Mouse (Mus musculus) cerebellum, adult (tissue): ENCODE results near the gene Col4a3bp.

Source experiments
- ATAC-seq: cut with Nextera tagmentation; 2 replicates; pipeline ENCODE4 v1.9.2; 2017; ENCODE audit warnings: mild to moderate bottlenecking, moderate library complexity, mixed read lengths; ENCODE audit not compliant: insufficient number of reproducible peaks, low FRiP score, low TSS enrichment

Col4a3bp gene

GRCm38 (mm10) chr13:96538103-96538502, 4.3 kb upstream of the Col4a3bp start:
- no peak for ATAC-seq

DNA sequence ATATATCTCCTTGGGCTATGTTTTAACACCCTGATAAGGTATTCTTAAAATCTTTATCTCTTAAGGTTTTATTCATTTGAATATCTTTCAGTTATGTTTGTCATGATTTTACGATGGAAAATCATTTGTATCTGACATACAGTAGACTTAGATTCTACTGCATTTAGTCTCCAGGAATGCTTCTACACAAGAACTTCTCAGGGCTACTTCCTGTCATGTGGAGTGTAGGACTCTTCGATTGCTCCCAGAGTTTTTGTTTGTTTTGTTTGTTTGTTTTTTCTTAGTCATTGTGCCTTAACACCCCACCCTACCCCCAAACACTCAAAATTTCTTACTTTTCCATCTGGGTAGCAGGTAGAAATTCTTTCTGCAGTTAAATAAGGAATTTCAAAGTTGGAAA, 1.0 kb upstream of the Col4a3bp start:
- ATAC-seq = no peak

- peak; percentile 18 for ATAC-seq
Observed at GRCm38 (mm10) chr13:96542901-96543891, 778 bp downstream of the Col4a3bp start.

DNA sequence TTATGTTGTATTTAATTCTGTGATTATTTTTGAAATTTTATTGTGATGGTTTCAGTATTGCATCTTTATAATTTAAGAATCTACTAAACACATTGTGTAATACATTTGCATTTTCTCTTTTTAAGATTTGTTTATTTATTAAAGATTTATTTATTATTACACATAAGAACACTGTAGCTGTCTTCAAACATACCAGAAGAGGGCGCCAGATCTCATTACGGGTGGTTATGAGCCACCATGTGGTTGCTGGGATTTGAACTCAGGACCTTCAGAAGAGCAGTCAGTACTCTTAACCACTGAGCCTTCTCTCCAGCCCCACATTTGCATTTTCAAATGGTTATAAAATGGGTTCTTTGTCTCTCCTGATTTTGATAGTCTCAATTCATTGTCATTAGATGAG, 2.1 kb downstream of the Col4a3bp start:
- no peak for ATAC-seq

DNA sequence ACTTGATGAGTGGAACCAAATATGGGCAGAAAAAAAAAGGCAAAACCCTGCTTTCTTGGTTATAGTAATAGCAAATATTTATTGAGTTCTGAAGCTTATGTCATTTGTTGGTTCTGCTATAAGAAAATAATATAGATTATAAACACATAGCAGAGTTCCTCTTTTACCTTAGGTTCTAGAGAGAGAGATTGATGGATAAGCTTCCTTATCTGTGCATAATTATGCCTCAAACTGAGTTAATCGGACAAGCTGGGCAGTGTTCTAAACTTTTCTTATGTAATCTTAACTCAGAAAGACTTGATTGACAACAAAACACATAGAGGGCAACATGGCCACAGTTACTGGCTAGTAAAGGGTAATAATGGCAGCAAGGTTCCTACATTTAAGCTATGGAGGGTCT, 4.8 kb downstream of the Col4a3bp start:
- no peak for ATAC-seq

GRCm38 (mm10) chr13:96547941-96548340, 5.5 kb downstream of the Col4a3bp start:
- ATAC-seq = no peak

- no peak for ATAC-seq
Observed at GRCm38 (mm10) chr13:96555099-96555498, 12.7 kb downstream of the Col4a3bp start.

DNA sequence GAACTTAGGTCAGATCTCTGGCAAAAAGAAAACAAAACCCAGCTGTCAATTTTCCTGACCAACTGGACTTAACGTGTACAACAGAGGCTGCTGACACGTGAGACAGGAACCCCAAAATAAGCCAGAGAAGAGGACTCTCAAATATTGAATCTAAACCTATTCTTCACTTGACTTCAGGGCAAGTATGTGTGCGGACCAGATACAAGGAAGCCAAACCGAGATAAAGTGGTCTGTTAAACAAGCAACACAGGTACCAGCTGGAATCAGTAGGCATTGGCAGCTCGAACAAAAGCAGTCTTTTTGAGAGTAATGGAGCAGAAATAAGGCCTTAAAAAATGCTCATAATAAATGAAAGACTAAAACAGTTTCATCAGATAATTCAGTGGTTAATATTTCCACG, 25.6 kb downstream of the Col4a3bp start:
- ATAC-seq = no peak

DNA sequence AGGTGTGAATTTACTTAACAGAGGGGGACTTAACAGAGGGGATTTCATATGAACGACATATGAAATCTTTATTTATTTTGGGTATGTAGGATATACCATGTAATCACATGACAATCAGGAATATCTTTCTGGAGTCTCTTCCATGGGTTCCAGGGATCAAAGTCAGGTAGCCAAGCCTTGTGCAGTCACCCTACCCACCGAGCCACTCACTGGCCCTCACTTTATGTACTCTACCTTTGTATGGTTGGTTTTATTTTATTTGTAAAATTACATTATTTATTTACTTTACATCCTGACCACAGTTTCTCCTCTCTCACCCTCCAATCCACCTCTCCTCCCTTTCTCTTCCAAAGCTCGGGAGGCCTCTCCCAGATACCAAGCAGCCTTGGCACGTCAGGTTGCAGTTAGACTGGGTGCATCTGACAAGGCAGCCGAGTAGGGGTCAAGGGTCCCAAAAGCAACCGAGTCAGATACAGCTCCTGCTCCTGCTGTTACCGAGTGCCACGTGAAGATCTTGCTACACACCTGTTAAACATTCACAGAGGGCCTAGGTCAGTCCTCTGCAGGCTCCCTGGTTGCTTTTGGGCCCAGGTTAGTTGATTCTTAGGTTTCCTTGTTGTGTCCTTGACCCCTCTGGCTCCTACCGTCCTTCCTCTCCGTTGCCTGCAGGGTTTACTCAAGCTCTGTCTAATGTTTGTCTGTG, 28.0 kb downstream of the Col4a3bp start:
- ATAC-seq = no peak

DNA sequence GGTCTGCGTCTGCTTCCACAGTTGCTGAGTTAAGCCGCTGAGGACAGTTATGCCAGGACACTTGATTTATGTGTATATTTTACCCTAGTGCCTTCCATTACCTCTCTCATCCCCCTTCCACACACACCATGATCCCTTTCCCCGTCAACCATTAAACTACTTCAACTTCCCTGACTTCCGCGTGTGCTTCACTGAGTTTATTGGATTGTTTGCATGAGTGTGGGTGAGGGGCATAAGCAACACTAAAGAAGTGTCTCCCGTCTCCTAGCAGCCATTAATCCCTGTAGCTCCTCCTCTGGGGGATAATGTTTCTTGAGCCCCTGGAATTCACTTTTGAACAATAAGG, 28.6 kb downstream of the Col4a3bp start:
- ATAC-seq = no peak

DNA sequence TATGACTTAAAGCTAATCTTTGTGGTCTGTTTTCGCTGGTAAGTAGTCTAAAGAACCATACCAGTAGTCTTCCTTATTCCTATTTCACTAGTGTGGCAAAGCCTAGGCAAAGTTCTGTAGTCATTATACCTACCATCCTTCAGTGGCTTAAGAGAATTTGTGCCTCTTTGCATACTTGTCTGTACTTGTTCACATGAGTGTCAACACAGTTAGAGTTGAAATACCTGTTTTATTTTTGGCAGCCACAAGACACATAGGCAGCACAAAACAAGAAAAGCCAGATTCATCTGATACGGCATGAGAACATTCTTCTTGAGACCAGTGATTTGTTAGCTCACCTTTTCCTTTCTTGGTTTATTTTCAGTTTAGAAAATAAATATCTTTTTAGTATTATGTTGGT, 31.8 kb downstream of the Col4a3bp start:
- no peak for ATAC-seq

DNA sequence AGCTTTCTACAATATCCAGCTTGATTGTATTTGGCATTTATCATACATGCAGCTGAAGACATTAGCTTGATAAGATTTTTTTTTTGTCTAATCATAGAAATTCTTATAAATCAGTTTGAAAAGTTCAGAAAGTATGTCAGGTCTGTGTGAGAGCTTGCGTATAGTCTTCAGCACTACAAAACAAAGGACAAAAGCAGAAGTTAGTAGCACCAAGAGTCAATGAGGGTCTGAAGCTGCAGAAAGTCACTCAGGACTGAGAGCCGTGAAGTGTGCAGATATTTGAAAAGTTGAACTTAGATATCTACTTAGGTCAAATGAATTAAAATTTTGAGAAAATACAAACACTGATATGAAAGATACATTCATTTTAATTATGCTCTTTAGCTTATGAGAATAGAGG, 36.7 kb downstream of the Col4a3bp start:
- no peak for ATAC-seq

- no peak for ATAC-seq
Observed at GRCm38 (mm10) chr13:96579979-96580378, 37.6 kb downstream of the Col4a3bp start.

GRCm38 (mm10) chr13:96584201-96584600, 41.8 kb downstream of the Col4a3bp start:
- no peak for ATAC-seq

DNA sequence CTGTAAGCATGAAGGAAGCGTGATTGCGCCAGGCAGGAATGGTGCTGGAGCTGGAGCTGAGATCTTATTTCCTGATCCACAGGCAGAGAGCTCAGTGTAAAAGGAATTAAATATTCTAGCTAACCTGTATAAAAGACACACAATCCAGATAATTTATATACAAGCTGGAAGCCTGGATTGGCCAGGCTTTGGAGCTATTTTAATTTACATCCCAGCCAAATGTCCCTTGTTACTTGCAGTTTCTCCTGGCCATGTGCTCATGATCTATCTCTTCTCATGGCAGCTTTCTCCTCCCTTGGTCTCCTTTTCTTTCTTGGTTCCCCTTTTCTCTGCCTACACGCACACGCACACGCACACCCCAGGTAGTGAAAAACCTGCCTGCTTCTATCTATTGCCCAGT, 44.1 kb downstream of the Col4a3bp start:
- no peak for ATAC-seq

DNA sequence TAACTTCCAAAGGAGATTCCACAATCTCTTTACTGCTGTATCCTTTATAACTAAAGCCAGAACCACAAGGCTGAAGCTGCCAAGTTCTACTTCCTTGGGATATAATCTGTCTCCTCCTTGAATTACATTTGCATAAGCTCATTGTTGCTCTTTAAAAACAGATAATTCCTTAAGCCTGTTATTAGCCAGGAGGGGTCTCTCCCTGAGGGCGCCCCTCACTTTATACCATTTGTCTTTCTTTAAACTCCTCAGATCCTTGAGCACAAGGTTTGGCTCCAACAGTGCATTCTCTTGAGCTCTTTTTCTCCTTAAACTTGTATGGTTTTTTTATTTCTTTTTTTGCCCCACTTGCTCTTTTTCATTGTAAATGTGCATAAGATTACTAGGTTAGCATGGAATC, 46.2 kb downstream of the Col4a3bp start:
- no peak for ATAC-seq

DNA sequence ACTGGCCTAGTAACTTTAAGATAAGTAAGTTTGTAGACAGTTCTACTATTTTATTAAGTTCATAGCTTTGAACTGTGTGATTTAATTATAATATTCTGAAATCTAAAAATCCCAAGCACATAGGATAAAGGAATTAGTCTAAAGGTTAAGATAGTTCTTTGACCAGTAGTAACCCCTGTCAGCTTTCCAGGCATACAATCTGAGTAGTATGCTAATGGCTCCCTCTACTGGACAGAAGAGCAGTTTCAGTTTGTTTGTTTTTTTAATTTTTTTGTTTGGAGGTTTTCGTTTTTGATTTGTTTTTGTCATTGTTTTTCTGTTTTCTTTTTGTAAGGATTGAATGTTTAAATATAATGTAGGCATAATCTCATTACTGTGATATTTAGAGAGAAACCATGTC, 51.2 kb downstream of the Col4a3bp start:
- ATAC-seq = peak; percentile 47; the same call in 1 of the 2 replicates

GRCm38 (mm10) chr13:96594070-96594469, 51.7 kb downstream of the Col4a3bp start:
- ATAC-seq = no peak

DNA sequence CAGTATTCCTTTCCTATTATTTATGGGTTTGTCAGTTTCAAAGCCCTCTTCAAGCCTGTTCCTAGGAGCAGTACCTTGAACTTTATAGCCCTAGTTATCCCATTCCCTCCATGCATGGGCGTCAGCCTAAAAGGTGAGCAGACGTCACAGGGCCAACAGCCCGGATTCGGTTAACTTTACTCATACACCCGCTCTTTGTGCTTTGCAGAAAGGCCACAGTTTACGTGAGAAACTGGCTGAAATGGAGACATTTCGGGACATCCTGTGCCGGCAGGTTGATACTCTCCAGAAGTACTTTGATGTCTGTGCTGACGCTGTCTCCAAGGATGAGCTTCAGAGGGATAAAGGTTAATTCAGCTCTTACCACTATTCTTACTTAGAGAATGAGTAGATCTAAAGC, 56.8 kb downstream of the Col4a3bp start:
- no peak for ATAC-seq

DNA sequence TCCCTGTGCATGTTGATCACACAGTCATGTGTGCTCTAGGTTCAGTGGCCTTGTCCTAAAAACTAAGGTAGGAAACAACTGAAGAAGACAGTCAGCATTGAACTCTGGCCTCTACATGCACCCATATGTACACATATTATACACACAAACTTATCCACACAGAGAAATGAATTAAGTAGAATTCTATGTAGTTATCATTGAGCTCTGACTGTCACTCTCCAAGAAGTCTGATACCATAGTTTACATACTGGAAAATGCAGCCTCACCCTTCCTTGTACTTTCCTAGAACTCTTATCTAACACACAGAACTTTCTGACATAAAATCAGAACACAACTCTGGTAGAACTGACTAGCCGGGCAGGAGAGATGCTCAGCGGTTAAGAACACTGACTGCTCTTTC, 61.8 kb downstream of the Col4a3bp start:
- ATAC-seq = no peak

GRCm38 (mm10) chr13:96614615-96615014, 72.2 kb downstream of the Col4a3bp start:
- ATAC-seq = no peak

- no peak for ATAC-seq
Observed at GRCm38 (mm10) chr13:96620891-96621290, 78.5 kb downstream of the Col4a3bp start.
